Mouse (Mus musculus) kidney, adult 2 months (tissue): ENCODE results near the gene Epn1.

ENCODE experiments used
- CTCF ChIP-seq: fragments of 200-500 bp; conservative IDR thresholded peaks from 2 replicates; pipeline ENCODE4 v1.5.1; 2011; ENCODE audit warnings: low read depth, mild to moderate bottlenecking, control low read depth, low read length, moderate library complexity, mixed read lengths; ENCODE audit not compliant: insufficient read depth, insufficient read length
- POLR2A ChIP-seq: fragments of 200-500 bp; IDR thresholded peaks from one replicate; pipeline ENCODE4 v1.6.1; 2011; ENCODE audit warnings: low read depth, low read length, control low read depth

DNA sequence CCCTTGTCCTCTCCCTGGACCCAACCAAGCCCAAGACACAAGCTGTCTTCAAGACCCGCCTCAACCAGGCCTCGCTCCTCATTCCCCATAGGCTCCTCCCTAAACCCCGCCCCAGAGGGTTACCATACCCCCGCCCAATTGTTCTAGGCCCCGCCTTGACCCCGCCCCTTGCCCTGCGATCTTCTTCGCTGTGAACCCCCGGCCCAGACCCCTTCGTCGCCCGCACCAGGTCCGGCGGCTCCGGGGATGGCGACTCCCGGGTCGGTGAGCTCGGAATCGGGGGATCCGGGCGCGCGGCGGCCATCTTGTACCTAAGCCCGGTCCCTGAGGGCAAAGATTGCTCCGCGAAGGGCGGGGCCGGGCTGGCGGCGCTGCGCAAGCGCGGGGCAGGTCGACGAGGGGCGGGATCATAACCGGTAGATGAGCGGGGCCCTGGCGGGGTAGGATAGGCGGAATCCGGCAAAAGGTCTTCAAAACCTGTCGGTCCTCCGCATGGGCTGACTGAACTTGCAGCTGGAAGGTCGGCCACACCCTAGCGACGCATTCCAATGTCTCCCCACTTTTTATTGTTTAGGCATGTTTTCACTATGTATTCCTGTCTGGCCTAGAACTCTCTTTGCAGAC, 41.8 kb upstream of the Epn1 start, which contains the start of gene Zfp784:
- TF ChIP-seq CTCF (no peak), POLR2A (peak; percentile 56)
